Mouse (Mus musculus): ENCODE results near the gene Abhd2.

GRCm38 (mm10) chr7:79392860-79393513, 120.0 kb downstream of the Abhd2 start:
- no peak for TF ChIP-seq CTCF (IDR thresholded peaks at IDR 0.05; ENCODE audit: low read depth, low read length)
- no peak for TF ChIP-seq POLR2A (IDR thresholded peaks at IDR 0.05; ENCODE audit: insufficient read depth, low read length)
- TF ChIP-seq EP300 (IDR thresholded peaks at IDR 0.05; ENCODE audit: insufficient read depth, low read depth, low read length), result no peak
